Mouse (Mus musculus): ENCODE measurements around the gene Tex46.

DNA sequence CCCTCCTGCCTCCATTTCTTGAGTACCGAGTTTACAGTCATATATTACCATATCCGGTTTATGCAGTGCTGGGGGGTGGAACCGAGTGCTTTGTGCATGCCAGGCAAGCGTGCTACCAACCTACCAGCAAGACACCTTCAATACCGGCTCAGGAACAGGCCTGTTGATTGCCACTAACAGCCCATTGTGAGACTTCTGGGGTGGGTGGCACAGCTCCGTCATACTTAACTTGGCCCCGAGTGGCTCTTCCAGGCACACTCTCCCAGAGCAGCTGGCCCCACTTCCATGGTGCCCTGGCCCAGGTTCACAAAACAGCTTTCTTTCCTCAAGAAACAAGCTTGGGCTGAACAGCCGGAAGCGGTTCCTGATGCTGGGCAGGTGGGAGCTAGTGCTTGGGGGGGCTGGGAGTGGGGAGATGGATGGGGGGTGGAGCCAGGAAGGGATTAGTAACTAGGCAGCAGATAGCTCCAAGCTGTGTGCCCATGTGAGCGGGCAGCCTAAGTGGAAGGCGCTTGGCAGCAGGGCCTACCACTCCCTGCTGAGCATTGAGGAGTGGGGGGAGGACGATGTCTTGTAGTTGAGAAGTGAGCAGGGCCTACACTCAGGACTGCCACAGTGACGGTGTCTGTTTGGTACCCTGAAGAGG lies 41.8 kb downstream of the Tex46 start:
- TF ChIP-seq POLR2A (IDR thresholded peaks at IDR 0.05; ENCODE audit: low read depth, low read length): no peak
- no peak for TF ChIP-seq CTCF (conservative IDR thresholded peaks at IDR 0.05 in 1 of 2, IDR thresholded peaks at IDR 0.05 in 1 of 2; ENCODE audit: low read depth in 2 of 2, low read length in 2 of 2)
- TF ChIP-seq MAFK (IDR thresholded peaks at IDR 0.05; ENCODE audit: insufficient replicate concordance, low read length): no peak
- TF ChIP-seq NELFE (IDR thresholded peaks at IDR 0.05; ENCODE audit: low read depth, low read length): no peak
- no peak for TF ChIP-seq ZKSCAN1 (IDR thresholded peaks at IDR 0.05; ENCODE audit: borderline replicate concordance, low read depth, low read length)
- TF ChIP-seq RCOR1 (conservative IDR thresholded peaks at IDR 0.05; ENCODE audit: low read depth, low read length): no peak
- no peak for TF ChIP-seq ZC3H11A (IDR thresholded peaks at IDR 0.05; ENCODE audit: low read depth, low read length)

Data from CH12.LX (cell line).